Comparison of ENCODE assay signal across 7 mouse cellular contexts in the genomic region with DNA sequence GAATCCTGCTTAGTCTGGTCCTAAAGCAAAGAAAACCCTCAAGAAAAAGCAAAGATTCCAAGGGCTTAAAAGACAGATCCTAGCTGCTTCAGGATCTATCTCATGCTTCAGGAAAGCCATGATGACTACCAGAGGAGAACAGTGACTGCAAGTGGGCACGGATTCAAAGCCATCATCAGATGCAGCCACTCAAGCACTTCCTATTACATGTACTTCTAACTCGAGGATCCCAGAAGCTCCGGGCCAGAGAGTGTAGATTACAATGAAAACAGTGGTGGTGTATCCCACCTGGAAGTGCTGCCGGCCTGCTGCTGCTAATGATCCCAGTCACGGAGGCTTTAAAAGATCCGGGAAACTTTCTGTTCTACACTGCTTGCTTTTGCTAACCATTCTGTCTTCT. TPM values are rescaled to one million over a fixed set of nuclear protein-coding genes. Genes with fewer than 3 reads are reported as not detected.
DNase-seq lines count a peak whose midpoint lies in the region; TF ChIP-seq lines count a peak whose summit lies in the region.

No protein-coding gene starts in this region.

- H3K36me3 ChIP-seq in CH12.LX (replicated peaks in 1 of 2; ENCODE audit: control insufficient read depth in 1 of 2, insufficient read depth in 1 of 2, low read length in 1 of 2), result peaks cover 9 to 17% of the 10 kb centered on the region in 2 experiments

- peaks cover 78% of the 10 kb centered on the region for H3K79me2 ChIP-seq in CH12.LX (replicated peaks; ENCODE audit: control insufficient read depth, extremely low read depth, insufficient read depth, poor library complexity, severe bottlenecking)

- H3K9ac ChIP-seq in CH12.LX (ENCODE audit: insufficient read depth, low read depth), result peak overlapping the region; percentile 71

- H3K27ac ChIP-seq in CH12.LX (ENCODE audit: insufficient read depth, low read depth), result no peak overlapping the region

- WGBS in lung, adult 2 months, result 5% methylated on average over 6 of the region's 6 CpGs

- DNase-seq in CH12.LX (ENCODE audit: extremely low read depth), result no peak
- peak; percentile 49 for DNase-seq in Muller cell, postnatal 12 days (ENCODE audit: inconsistent ontology term)
- peak; percentile 30 to 44 for DNase-seq in heart, postnatal 14 days
- no peak for DNase-seq in lung, adult 2 months
- no peak for DNase-seq in urinary bladder, postnatal 14 days (ENCODE audit: low spot score)
- no peak for DNase-seq in left cerebral cortex, postnatal 25 days (ENCODE audit: low spot score in 2 of 2)
- no peak for DNase-seq in right cerebral cortex, postnatal 4 days

- H3K4me2 ChIP-seq in CH12.LX (ENCODE audit: insufficient read depth, low read depth, poor library complexity, severe bottlenecking), result peak overlapping the region; percentile 90

- dilution Hi-C loops in CH12.LX (cut with MboI; ENCODE audit: extremely low pct_ligation_motif_present, extremely low pct_unique_long_range_greater_than_20kb, low sequenced_read_pairs), result no loop called here

- peaks cover 10 to 43% of the 10 kb centered on the region in 2 experiments for H3K4me1 ChIP-seq in CH12.LX (ENCODE audit: control insufficient read depth in 1 of 2, insufficient read depth in 2 of 2)
- peaks cover 19% of the 10 kb centered on the region for H3K4me1 ChIP-seq in lung, adult 2 months (ENCODE audit: control insufficient read depth, insufficient read depth, low read length)

- in situ Hi-C loops in CH12.LX (cut with MboI; ENCODE audit: low pct_ligation_motif_present, low pct_unique_long_range_greater_than_20kb, low sequenced_read_pairs), result no loop called here

- intact Hi-C loops in heart, postnatal 14 days (cut with DNase I), result loop anchor here (5.0 to 10.0 kb wide), 2 partner anchors 81 to 399 kb away; no protein-coding TSS in a partner anchor
- intact Hi-C loops in left cerebral cortex, postnatal 25 days (cut with DNase I), result loop anchor here (5.0 kb wide), 1 partner anchor 396 kb away; no protein-coding TSS in a partner anchor

- H3K27me3 ChIP-seq in CH12.LX (replicated peaks), result no peaks in the 10 kb centered on the region

- TF ChIP-seq EP300 in CH12.LX (IDR thresholded peaks at IDR 0.05; ENCODE audit: low read length), result no peak

- no peak for TF ChIP-seq POLR2A in CH12.LX (IDR thresholded peaks at IDR 0.05; ENCODE audit: low read depth, low read length)
- TF ChIP-seq POLR2A in lung, adult 2 months (IDR thresholded peaks at IDR 0.05; ENCODE audit: borderline replicate concordance, extremely low read depth, low read depth, low read length), result no peak

- H3K4me3 ChIP-seq in CH12.LX (replicated peaks in 1 of 3; ENCODE audit: low read depth in 2 of 3, low read length in 2 of 3, poor library complexity in 1 of 3), result peak overlapping the region in 2 of 3 experiments; percentile 95 to 96
- H3K4me3 ChIP-seq in lung, adult 2 months (replicated peaks; ENCODE audit: extremely low read depth, low read depth, low read length), result peak overlapping the region; percentile 24

- no peaks in the 10 kb centered on the region for H3K9me3 ChIP-seq in CH12.LX (replicated peaks; ENCODE audit: low read length)

- TF ChIP-seq CTCF in CH12.LX (conservative IDR thresholded peaks at IDR 0.05 in 1 of 2, IDR thresholded peaks at IDR 0.05 in 1 of 2; ENCODE audit: low read depth in 2 of 2, low read length in 2 of 2), result no peak
- TF ChIP-seq CTCF in lung, adult 2 months (IDR thresholded peaks at IDR 0.05; ENCODE audit: insufficient read depth, low read length), result no peak

- no peak for TF ChIP-seq RAD21 in CH12.LX (IDR thresholded peaks at IDR 0.05; ENCODE audit: low read depth, low read length)

TF ChIP-seq in CH12.LX, 34 proteins besides CTCF, POLR2A, EP300 and RAD21:
- TF ChIP-seq JUN (IDR thresholded peaks at IDR 0.05; ENCODE audit: insufficient read depth, low read depth, low read length), result no peak
- no peak for TF ChIP-seq CHD2 (IDR thresholded peaks at IDR 0.05; ENCODE audit: low read length)
- TF ChIP-seq GABPA (IDR thresholded peaks at IDR 0.05; ENCODE audit: insufficient replicate concordance, low read depth, low read length), result no peak
- TF ChIP-seq TBP (conservative IDR thresholded peaks at IDR 0.05; ENCODE audit: low read depth, low read length), result no peak
- TF ChIP-seq ETS1 (conservative IDR thresholded peaks at IDR 0.05; ENCODE audit: low read depth, low read length), result no peak
- TF ChIP-seq MAFK (IDR thresholded peaks at IDR 0.05; ENCODE audit: insufficient replicate concordance, low read length), result no peak
- no peak for TF ChIP-seq MAX (IDR thresholded peaks at IDR 0.05; ENCODE audit: low read length)
- no peak for TF ChIP-seq HCFC1 (IDR thresholded peaks at IDR 0.05; ENCODE audit: low read depth, low read length)
- TF ChIP-seq MXI1 (IDR thresholded peaks at IDR 0.05; ENCODE audit: low read depth, low read length), result no peak
- TF ChIP-seq ZMIZ1 (IDR thresholded peaks at IDR 0.05; ENCODE audit: low read depth, low read length), result no peak
- TF ChIP-seq E2F4 (IDR thresholded peaks at IDR 0.05; ENCODE audit: insufficient replicate concordance, low read depth, low read length), result no peak
- TF ChIP-seq KAT2A (IDR thresholded peaks at IDR 0.05; ENCODE audit: insufficient replicate concordance, low read length), result no peak
- TF ChIP-seq RCOR1 (conservative IDR thresholded peaks at IDR 0.05; ENCODE audit: low read depth, low read length), result no peak
- TF ChIP-seq SIN3A (IDR thresholded peaks at IDR 0.05; ENCODE audit: low read length), result no peak
- TF ChIP-seq POLR2AphosphoS2 (IDR thresholded peaks at IDR 0.05; ENCODE audit: low read depth, low read length), result no peak

RNA-seq across cellular contexts. Expression of a gene that starts 4.0 kb away (rescaled TPM):
- total RNA-seq in CH12.LX (2012; rRNA removed) (103 and 114 TPM in 2 replicates), CH12.LX (2014; rRNA removed) (152 and 155 TPM in 2 replicates)
- polyA plus RNA-seq in CH12.LX (2012; ENCODE audit: insufficient read length, low read depth), result 108 and 118 TPM in 2 replicates
- 10 to 100 TPM; 58.4 to 61.7 TPM for total RNA-seq in heart, postnatal 14 days (2021)
- polyA plus RNA-seq in lung, adult 2 months (2012; rRNA removed), result 50.4 and 61.7 TPM in 2 replicates
- total RNA-seq in left cerebral cortex, postnatal 25 days (2021), result 100 to 1,000 TPM in 1 of 2 experiments, 10 to 100 TPM in 1; 85.2 to 100 TPM

Comparison
In these comparisons a context has a peak if more than half of its experiments do, and no peak if none do; other contexts are left out.
1. DNase-seq: peak in Muller cell, postnatal 12 days (single experiment) and heart, postnatal 14 days (2 of 2); none in CH12.LX (single experiment), lung, adult 2 months (single experiment), urinary bladder, postnatal 14 days (single experiment), left cerebral cortex, postnatal 25 days (0 of 2) and right cerebral cortex, postnatal 4 days (single experiment).